Mouse (Mus musculus): Measurements from ENCODE around the gene Jsrp1. TPM values are rescaled to one million over a fixed set of nuclear protein-coding genes. Genes with fewer than 3 reads are reported as not detected.
A peak's percentile ranks its signal among the peaks of the same experiment; 100 is the strongest.
"Not testable (repeated sequence)": the region's sequence is repeated elsewhere in the genome, so short reads cannot be mapped to it uniquely, and the experiment has no call there.

Jsrp1 gene
- polyA plus RNA-seq, 1 experiment: not detected

- no peaks in the 10 kb centered on the region for H3K27me3 ChIP-seq (ENCODE audit: control insufficient read depth, insufficient read depth, low read length)
- peak overlapping the region; percentile 92; the same call in 1 of the 2 replicates for H3K27ac ChIP-seq (ENCODE audit: control insufficient read depth, insufficient read depth, low read length)
- H3K4me3 ChIP-seq (ENCODE audit: control insufficient read depth, insufficient read depth, low read length): no peak overlapping the region
- no peaks in the 10 kb centered on the region for H3K36me3 ChIP-seq (ENCODE audit: control insufficient read depth, insufficient read depth, low read length)
- 88% methylated on average over 1 of the region's 1 CpGs for WGBS
- TF ChIP-seq POLR2A (IDR thresholded peaks at IDR 0.05; ENCODE audit: control insufficient read depth, extremely low read depth, insufficient read depth, low read length, poor library complexity) (no peak), CTCF (IDR thresholded peaks at IDR 0.05; ENCODE audit: borderline replicate concordance, control insufficient read depth, extremely low read depth, insufficient read depth, low read length, poor library complexity) (no peak)
- DNase-seq: no peak
- peaks cover 21% of the 10 kb centered on the region for H3K4me1 ChIP-seq (replicated peaks; ENCODE audit: control insufficient read depth, insufficient read depth, low read length)
Observed at GRCm38 (mm10) chr10:80823316-80823715, 10.0 kb upstream of the Jsrp1 start.

GRCm38 (mm10) chr10:80822528-80822927, 9.2 kb upstream of the Jsrp1 start:
- Histone ChIP-seq H3K4me1 (replicated peaks; ENCODE audit: control insufficient read depth, insufficient read depth, low read length) (peaks cover 13% of the 10 kb centered on the region), H3K27ac (ENCODE audit: control insufficient read depth, insufficient read depth, low read length) (no peak overlapping the region), H3K4me3 (ENCODE audit: control insufficient read depth, insufficient read depth, low read length) (no peak overlapping the region), H3K27me3 (ENCODE audit: control insufficient read depth, insufficient read depth, low read length) (no peaks in the 10 kb centered on the region), H3K36me3 (ENCODE audit: control insufficient read depth, insufficient read depth, low read length) (no peaks in the 10 kb centered on the region)
- DNase-seq: no peak
- TF ChIP-seq POLR2A (IDR thresholded peaks at IDR 0.05; ENCODE audit: control insufficient read depth, extremely low read depth, insufficient read depth, low read length, poor library complexity): no peak
- TF ChIP-seq CTCF (IDR thresholded peaks at IDR 0.05; ENCODE audit: borderline replicate concordance, control insufficient read depth, extremely low read depth, insufficient read depth, low read length, poor library complexity): no peak
- 82% methylated on average over 5 of the region's 5 CpGs for WGBS

- WGBS: 49% methylated on average over 2 of the region's 2 CpGs
- TF ChIP-seq CTCF (IDR thresholded peaks at IDR 0.05; ENCODE audit: borderline replicate concordance, control insufficient read depth, extremely low read depth, insufficient read depth, low read length, poor library complexity): no peak
- TF ChIP-seq POLR2A (IDR thresholded peaks at IDR 0.05; ENCODE audit: control insufficient read depth, extremely low read depth, insufficient read depth, low read length, poor library complexity): no peak
- H3K36me3 ChIP-seq (ENCODE audit: control insufficient read depth, insufficient read depth, low read length): no peaks in the 10 kb centered on the region
- no peak overlapping the region for H3K4me3 ChIP-seq (ENCODE audit: control insufficient read depth, insufficient read depth, low read length)
- DNase-seq: peak; percentile 38
- H3K27me3 ChIP-seq (ENCODE audit: control insufficient read depth, insufficient read depth, low read length): no peaks in the 10 kb centered on the region
- H3K4me1 ChIP-seq (replicated peaks; ENCODE audit: control insufficient read depth, insufficient read depth, low read length): peaks cover 12% of the 10 kb centered on the region
- no peak overlapping the region for H3K27ac ChIP-seq (ENCODE audit: control insufficient read depth, insufficient read depth, low read length)
Observed at GRCm38 (mm10) chr10:80821991-80822390, 8.7 kb upstream of the Jsrp1 start.

GRCm38 (mm10) chr10:80819406-80819805, 6.1 kb upstream of the Jsrp1 start:
- H3K36me3 ChIP-seq (ENCODE audit: control insufficient read depth, insufficient read depth, low read length): no peaks in the 10 kb centered on the region
- H3K27me3 ChIP-seq (ENCODE audit: control insufficient read depth, insufficient read depth, low read length): no peaks in the 10 kb centered on the region
- WGBS: 85% methylated on average over 3 of the region's 3 CpGs
- H3K4me3 ChIP-seq (ENCODE audit: control insufficient read depth, insufficient read depth, low read length): no peak overlapping the region
- no peak for TF ChIP-seq CTCF (IDR thresholded peaks at IDR 0.05; ENCODE audit: borderline replicate concordance, control insufficient read depth, extremely low read depth, insufficient read depth, low read length, poor library complexity)
- no peak for DNase-seq
- H3K27ac ChIP-seq (ENCODE audit: control insufficient read depth, insufficient read depth, low read length): no peak overlapping the region
- H3K4me1 ChIP-seq (replicated peaks; ENCODE audit: control insufficient read depth, insufficient read depth, low read length): peaks cover 6% of the 10 kb centered on the region

DNA sequence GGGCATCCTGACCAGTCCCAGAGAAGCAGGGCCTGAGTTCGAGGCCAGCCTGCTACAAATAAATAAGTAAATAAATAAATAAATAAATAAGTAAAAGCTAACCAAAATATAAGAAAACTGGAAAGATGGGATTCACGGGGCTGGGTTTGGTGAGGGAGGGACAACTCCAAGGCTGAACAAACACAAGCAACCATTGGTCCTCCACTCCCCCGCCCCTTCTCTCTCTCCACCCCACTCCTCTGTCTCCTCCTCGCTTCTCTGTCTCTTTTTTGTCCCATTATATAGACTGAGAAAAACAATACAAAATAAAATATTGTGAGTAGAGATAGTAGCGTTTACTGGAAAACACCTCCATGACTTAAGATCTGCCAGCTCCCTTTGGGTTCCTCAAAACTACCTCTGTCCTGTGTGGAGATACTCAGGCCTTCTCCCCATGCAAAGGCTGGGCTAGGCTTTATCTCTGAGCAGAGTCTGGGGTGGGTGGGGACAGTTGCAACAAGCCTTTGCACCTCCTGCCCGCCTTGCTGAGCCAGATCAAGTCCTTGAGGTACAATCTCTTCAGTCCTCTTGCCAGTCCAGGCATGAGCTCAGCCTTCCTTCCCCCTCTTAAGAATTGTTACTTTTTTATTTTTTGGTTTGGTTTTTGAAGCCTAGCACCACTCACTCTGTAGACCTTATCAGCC, 5.4 kb upstream of the Jsrp1 start:
- Histone ChIP-seq H3K27ac (ENCODE audit: control insufficient read depth, insufficient read depth, low read length) (no peak overlapping the region), H3K4me3 (ENCODE audit: control insufficient read depth, insufficient read depth, low read length) (no peak overlapping the region), H3K36me3 (ENCODE audit: control insufficient read depth, insufficient read depth, low read length) (no peaks in the 10 kb centered on the region), H3K4me1 (replicated peaks; ENCODE audit: control insufficient read depth, insufficient read depth, low read length) (peaks cover under 1% of the 10 kb centered on the region), H3K27me3 (ENCODE audit: control insufficient read depth, insufficient read depth, low read length) (no peaks in the 10 kb centered on the region)
- WGBS: 82% methylated on average over 6 of the region's 6 CpGs
- DNase-seq: no peak
- TF ChIP-seq CTCF (IDR thresholded peaks at IDR 0.05; ENCODE audit: borderline replicate concordance, control insufficient read depth, extremely low read depth, insufficient read depth, low read length, poor library complexity): no peak
- no peak for TF ChIP-seq POLR2A (IDR thresholded peaks at IDR 0.05; ENCODE audit: control insufficient read depth, extremely low read depth, insufficient read depth, low read length, poor library complexity)

- not testable (repeated sequence) for H3K27me3 ChIP-seq (ENCODE audit: control insufficient read depth, insufficient read depth, low read length); DNase-seq; H3K36me3 ChIP-seq (ENCODE audit: control insufficient read depth, insufficient read depth, low read length); H3K4me1 ChIP-seq (replicated peaks; ENCODE audit: control insufficient read depth, insufficient read depth, low read length); H3K4me3 ChIP-seq (ENCODE audit: control insufficient read depth, insufficient read depth, low read length); H3K27ac ChIP-seq (ENCODE audit: control insufficient read depth, insufficient read depth, low read length)
- WGBS: 84% methylated on average over 7 of the region's 7 CpGs
Observed at GRCm38 (mm10) chr10:80817955-80818354, 4.7 kb upstream of the Jsrp1 start.

GRCm38 (mm10) chr10:80817164-80817563, 3.9 kb upstream of the Jsrp1 start:
- TF ChIP-seq CTCF (IDR thresholded peaks at IDR 0.05; ENCODE audit: borderline replicate concordance, control insufficient read depth, extremely low read depth, insufficient read depth, low read length, poor library complexity) (no peak), POLR2A (IDR thresholded peaks at IDR 0.05; ENCODE audit: control insufficient read depth, extremely low read depth, insufficient read depth, low read length, poor library complexity) (no peak)

DNA sequence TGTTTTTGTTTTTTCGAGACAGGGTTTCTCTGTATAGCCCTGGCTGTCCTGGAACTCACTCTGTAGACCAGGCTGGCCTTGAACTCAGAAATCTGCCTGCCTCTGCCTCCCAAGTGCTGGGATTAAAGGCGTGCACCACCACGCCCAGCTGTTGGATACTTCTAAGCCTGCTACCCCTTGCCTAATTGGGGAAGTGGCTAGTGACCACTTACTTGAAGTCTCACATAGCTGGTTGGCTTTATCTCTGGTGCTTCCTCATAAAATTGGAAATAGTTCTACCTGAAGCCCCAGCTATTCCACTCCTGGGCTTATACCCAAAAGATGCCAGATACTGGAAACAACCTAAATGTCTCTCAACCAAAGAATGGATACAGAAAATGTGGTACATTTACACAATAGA, 3.0 kb upstream of the Jsrp1 start:
- H3K27me3 ChIP-seq (ENCODE audit: control insufficient read depth, insufficient read depth, low read length); H3K36me3 ChIP-seq (ENCODE audit: control insufficient read depth, insufficient read depth, low read length); H3K27ac ChIP-seq (ENCODE audit: control insufficient read depth, insufficient read depth, low read length); DNase-seq; H3K4me1 ChIP-seq (replicated peaks; ENCODE audit: control insufficient read depth, insufficient read depth, low read length); H3K4me3 ChIP-seq (ENCODE audit: control insufficient read depth, insufficient read depth, low read length): not testable (repeated sequence)
- WGBS: 62% methylated on average over 3 of the region's 3 CpGs

More at GRCm38 (mm10) chr10:80817164-80817563, 3.9 kb upstream of the Jsrp1 start:
- H3K27ac ChIP-seq (ENCODE audit: control insufficient read depth, insufficient read depth, low read length): no peak overlapping the region
- no peaks in the 10 kb centered on the region for H3K36me3 ChIP-seq (ENCODE audit: control insufficient read depth, insufficient read depth, low read length)
- no peaks in the 10 kb centered on the region for H3K27me3 ChIP-seq (ENCODE audit: control insufficient read depth, insufficient read depth, low read length)
- WGBS: 83% methylated on average over 2 of the region's 2 CpGs
- no peaks in the 10 kb centered on the region for H3K4me1 ChIP-seq (replicated peaks; ENCODE audit: control insufficient read depth, insufficient read depth, low read length)
- no peak for DNase-seq
- H3K4me3 ChIP-seq (ENCODE audit: control insufficient read depth, insufficient read depth, low read length): no peak overlapping the region
